Mouse (Mus musculus) gastrocnemius, postnatal 10 days (tissue): Measurements from ENCODE around the gene Fam136a. TPM values are rescaled to one million over a fixed set of nuclear protein-coding genes. Genes with fewer than 3 reads are reported as not detected.
A peak's percentile ranks its signal among the peaks of the same experiment; 100 is the strongest.
"Not testable (repeated sequence)": the region's sequence is repeated elsewhere in the genome, so short reads cannot be mapped to it uniquely, and the experiment has no call there.

Source experiments
- DNase-seq: peaks from one replicate; pipeline ENCODE4 v3.0.0; 2021; ENCODE audit warnings: mixed read lengths
- total RNA-seq, 2 experiments: library from RNA; stranded (reverse); gene quantifications; 2 replicates each; pipeline ENCODE4 v1.2.3; 2021

Fam136a gene
- total RNA-seq, 2 experiments from 2014 or later = 23.8 to 30.4 TPM

DNA sequence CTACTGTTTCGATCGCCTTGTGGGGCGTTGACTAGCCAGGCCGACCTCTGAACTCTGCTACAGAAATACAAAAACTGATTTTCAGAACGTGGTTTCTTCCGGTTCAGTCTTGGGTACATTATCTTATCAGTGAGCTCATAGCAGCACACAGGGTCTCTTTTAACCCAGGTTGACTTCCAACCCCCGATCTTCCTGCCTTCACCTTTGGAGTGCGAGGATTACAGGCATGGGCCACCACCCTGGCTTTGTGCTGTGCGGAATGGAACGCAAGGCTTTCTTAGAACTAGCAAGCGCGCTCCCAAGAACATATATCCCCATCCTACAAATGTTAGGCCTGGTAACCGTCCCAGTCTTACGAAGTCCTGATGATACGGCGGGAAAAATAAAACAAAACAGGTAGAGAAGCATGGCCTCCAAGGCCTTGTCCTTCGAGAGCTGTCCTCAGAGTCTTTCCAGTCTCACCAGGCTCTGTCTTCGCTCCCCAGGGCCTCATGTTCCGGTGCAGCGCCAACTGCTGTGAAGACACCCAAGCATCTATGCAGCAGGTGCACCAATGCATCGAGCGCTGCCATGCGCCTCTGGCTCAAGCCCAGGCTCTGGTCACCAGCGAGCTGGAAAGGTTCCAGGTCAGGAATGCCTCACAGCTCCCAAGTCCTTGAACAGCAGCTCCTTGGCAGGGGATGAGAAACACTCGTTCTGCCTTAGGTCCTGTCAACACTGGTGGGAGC, 843 bp downstream of the Fam136a start:
- DNase-seq = peak; percentile 40

- DNase-seq = no peak
Measured at GRCm38 (mm10) chr6:86366853-86367249, 1.4 kb downstream of the Fam136a start.

DNA sequence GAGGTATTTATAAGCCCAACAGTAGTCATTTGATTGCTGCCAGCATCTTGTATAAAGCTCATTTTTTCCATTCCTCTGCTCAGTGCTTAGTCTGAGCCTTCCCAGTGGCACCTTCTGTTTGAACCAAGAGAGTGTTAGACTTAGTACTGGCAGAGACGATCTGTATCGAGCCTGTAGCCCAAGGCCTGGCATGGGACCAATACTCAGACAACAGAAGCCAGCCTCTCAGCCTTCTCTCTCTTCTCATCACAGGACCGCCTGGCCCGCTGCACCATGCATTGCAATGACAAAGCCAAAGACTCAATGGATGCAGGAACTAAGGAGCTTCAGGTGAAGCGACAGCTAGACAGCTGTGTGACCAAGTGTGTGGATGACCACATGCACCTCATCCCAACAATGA, 3.0 kb downstream of the Fam136a start:
- no peak for DNase-seq

GRCm38 (mm10) chr6:86370093-86370713, 4.8 kb downstream of the Fam136a start:
- no peak for DNase-seq

- no peak for DNase-seq
Measured at GRCm38 (mm10) chr6:86370764-86371339, 5.4 kb downstream of the Fam136a start, which contains the start of gene Snrpg. Snrpg (plus strand) TSS chr6:86371304.

- DNase-seq = peak; percentile 94
Measured at GRCm38 (mm10) chr6:86371340-86371911, 6.0 kb downstream of the Fam136a start.

DNA sequence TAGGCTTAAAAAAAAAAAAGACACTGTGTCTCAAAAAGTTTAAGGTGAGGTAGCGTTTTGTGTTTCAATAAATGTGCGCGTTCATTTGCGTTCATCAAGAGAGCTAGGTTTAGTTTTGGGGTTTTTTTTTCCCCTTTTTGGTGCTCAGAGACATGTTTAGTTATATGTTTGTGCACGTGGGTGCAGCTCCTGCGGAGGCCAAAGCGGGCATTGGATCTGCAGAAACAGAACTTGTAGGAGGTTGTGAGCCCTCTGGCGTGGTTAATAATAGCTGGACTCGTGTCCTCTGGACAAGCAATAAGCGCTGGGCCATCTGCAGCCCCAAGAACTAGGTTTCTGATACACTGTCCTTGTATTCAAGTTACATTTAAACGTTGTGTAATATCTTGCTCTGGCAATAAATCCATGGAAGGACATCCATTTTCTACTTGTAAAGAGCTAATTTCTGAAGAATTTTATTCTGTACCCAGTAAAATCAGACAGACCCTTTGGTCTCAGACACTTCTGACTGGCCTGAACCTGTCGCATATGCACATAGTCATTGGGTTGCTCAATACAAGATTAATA, 6.6 kb downstream of the Fam136a start:
- DNase-seq = no peak

DNA sequence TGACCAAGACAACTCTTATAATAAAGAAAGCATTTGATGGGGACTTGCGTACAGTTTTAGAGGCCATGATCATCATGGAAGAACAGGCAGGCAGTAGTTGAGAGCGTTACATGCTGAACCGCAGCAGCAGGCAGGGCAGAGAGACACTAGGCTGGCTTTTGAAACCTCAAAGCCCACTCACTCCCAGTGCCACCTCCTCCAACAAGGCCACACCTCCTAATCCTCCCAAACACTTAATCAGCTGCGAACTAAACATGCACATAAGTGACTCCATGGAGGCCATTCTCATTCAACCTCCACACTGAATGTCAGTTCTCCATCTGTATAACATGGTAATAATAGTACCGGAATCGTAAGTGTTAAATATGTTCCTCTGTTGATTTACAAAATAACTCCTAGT, 8.1 kb downstream of the Fam136a start:
- DNase-seq = no peak

DNA sequence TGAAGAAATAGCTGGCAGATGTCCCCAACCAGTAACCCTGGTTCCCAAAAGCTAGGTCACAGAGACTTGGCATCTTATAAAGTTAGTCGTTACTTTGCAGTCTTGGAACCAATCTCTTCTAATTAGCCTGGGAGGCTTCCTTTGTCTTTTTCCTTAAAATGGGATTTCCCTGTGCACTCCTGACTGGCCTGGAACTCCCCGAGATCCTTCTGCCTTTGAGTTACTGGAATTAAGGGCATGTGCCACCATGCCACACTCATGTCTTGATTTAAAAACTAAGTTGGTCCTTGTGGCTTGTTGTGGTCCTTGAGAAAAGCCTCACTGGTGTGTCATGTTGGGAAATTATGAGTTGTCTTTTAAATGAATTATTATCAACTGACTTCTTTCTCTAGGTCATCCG, 12.9 kb downstream of the Fam136a start:
- DNase-seq = no peak

DNA sequence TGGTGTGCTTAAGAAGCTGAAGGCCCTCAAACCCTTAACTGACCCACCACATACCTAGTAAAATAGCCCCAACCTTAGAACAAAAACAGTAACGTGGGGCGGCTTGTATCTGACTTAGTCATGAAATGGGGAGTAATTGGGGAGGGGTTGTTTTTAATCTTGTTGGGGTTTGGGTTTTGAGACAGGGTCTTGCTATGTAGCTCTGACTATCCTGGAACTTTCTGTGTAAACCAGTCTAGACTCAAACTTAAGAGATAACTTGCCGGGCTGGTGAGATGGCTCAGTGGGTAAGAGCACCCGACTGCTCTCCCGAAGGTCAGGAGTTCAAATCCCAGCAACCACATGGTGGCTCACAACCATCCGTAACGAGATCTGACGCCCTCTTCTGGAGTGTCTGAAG, 14.7 kb downstream of the Fam136a start:
- not testable (repeated sequence) for DNase-seq

DNA sequence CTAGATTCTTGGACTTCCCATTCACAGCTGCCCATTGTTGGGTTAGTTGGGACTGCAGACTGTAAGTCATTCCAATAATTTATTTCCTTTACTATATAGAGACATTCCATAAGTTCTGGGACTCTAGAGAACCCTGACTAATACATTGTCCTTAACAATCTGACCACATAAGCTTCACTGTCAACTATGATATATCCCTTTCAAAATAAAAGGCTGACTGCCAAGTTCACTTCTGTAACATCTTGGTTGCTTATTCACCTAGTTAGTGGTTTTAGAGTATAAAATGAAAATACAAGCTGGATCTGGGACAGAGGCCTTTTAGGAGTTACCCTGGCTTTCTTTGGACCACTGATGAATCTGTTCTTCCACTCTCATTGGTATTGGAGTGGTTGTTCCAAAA, 17.1 kb downstream of the Fam136a start:
- no peak for DNase-seq

- no peak for DNase-seq
Measured at GRCm38 (mm10) chr6:86383370-86383769, 17.9 kb downstream of the Fam136a start.

GRCm38 (mm10) chr6:86384692-86385091, 19.2 kb downstream of the Fam136a start:
- DNase-seq = no peak

DNA sequence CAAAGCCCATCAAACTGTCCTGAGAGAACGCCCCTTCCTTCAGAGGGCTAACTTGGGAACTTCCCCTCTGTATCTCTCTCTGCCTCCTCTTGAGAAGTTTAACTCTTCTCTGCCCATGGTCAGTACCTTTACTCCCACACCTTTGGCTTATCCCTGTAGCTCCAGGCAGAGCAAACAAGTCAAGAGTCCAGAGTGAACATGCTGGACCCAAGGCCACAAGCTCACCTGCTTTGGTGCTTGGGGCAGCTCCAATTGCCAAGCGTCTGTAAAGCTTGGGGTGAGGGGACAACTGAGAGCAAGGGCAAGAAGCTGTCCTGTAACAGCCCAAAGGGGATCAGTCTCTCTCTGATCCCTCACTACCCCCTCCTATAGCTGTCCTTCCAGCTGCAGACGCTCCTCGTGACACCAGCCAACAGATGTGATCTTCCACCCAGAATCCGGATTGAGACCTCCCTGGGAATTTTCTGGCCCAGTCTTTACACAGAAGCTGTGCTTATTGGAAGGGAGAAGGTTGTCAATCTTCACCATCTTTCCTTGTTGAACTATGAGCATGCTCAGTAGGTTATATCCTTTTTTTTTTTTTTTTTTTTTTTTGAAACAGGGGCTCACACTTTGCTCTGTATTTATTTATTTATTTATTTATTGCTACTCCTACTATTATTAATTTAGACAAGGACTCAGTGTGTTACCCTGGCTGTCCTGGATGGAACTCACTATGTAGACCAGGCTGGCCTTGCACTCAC, 20.1 kb downstream of the Fam136a start:
- no peak for DNase-seq

DNA sequence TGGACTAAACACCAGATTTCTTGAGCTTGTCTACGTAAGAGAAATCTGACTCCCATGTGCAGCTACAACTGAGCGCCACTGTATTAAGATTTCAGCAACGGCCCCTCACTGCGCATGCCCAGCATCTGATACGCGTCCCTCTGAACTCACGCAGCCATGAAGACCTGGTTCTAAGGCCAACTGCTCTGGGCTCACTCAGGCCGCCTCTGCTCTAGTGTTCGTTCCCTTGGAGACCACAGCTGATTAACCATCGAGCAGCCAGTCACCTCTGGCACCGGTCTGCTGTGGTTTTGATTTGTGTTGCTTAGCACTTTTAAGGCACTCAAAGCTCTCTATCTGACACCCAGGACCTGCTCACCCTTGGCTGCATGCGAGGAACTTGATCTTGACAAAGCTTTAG, 21.9 kb downstream of the Fam136a start:
- DNase-seq = no peak

GRCm38 (mm10) chr6:86388461-86388860, 23.0 kb downstream of the Fam136a start:
- DNase-seq = no peak

GRCm38 (mm10) chr6:86391326-86391725, 25.9 kb downstream of the Fam136a start:
- DNase-seq = no peak

DNA sequence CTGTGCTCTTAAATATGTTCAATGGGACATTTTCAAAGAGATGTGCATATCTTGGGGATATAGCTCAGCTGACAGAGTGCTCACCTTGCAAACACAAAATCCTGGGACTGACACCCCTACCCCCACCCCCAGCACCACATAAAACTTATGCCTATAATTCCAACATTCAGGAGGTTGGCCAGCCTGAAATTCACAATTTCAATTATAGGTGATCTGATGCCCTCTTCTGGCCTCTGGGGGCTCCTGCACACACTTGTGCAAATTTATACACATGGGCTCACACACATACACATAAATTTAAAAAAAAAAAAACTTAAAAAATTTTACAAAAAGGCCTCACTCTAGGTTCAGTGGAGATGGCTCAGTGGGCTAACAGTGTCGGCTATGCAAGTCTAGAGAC, 27.7 kb downstream of the Fam136a start:
- DNase-seq = no peak

DNA sequence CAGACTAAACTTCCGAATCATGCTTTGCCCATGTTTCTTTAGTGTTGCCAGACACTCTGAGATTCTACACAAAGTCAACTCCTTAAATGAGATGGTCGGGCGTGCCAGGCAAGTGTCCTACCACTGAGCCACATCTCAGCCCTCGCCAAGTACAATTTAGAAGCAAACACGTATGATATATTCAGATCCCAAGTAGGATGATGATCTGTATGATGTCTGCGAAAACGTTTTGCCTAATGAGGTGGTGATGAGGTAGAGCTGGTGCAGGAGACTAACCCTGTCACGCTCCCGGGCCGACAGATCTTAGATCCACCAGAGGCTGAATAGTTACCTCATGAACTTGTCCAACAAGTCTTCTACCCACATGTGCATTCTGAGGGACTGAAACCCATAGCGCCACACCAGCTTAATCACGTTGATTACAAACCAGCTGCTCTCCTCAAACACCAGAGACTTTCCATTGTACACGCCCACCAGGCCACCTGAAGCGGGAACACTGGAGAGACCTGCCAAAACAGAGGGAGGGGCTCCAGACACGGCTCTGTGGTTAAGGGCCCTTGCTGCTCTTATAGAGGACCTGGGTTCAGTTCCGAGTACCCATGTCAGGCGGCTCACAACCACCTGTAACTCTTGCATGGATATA, 28.8 kb downstream of the Fam136a start:
- DNase-seq = no peak

DNA sequence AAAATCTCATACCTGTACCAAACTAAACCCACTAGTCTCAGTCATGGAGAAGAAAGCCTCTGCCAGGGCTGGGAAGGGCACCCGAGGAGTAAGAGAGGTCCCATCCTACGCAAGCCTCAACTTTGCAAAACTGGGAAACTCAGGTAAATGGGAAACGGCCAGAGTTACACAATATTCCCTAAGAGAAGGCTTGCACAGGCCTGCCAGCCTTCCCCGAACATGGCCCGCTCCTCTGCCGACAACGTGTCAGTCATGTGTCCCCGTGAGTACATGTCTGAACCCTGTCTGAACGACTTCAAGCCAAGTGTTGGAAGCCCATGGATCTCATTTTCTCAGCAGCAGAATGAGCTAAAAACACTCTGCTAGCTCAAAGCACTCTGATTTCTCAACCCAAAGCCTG, 29.6 kb downstream of the Fam136a start:
- DNase-seq = no peak

DNA sequence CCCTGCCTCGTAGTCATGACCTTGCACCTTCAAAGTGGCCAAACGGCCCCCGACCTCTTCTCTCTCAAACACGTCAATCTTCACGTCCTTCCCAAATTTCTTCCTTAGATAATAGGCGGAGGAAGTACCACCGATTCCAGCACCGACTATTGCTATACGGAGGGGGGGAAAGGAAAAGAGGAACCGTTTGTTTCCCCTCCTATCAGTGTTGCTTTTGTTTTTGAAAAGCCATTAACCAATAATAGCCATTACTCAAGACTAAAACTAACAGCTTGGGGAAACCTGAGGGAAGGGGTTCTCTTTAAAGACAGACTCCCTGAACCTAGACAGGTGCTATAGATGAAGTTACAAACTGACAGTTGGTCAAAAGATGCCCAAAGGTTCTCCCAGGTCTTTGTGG, 30.5 kb downstream of the Fam136a start:
- no peak for DNase-seq
